Mouse (Mus musculus) intestine, embryonic 16.5 days (tissue): ENCODE measurements around the gene Zfp108. TPM values are rescaled to one million over a fixed set of nuclear protein-coding genes. Genes with fewer than 3 reads are reported as not detected.
"Not testable (repeated sequence)": the region's sequence is repeated elsewhere in the genome, so short reads cannot be mapped to it uniquely, and the experiment has no call there.

ENCODE experiments used
- ATAC-seq: fragments of 200-750 bp; cut with Nextera tagmentation; 2 replicates; pipeline ENCODE4 v1.8.0; 2017; ENCODE audit warnings: moderate TSS enrichment, moderate library complexity
- H3K27ac ChIP-seq: fragments of 300-500 bp; sonication (generic); 2 replicates; pipeline ENCODE4 v1.5.1; 2014; ENCODE audit warnings: mild to moderate bottlenecking, low read length
- H3K27me3 ChIP-seq: fragments of 300-500 bp; sonication (generic); replicated peaks from 2 replicates; pipeline ENCODE4 v1.6.1; 2014; ENCODE audit warnings: low read length, control low read depth, mixed read lengths; ENCODE audit not compliant: control insufficient read depth, insufficient read depth
- H3K36me3 ChIP-seq: fragments of 300-500 bp; sonication (generic); 2 replicates; pipeline ENCODE4 v1.6.1; 2014; ENCODE audit warnings: low read length, control low read depth; ENCODE audit not compliant: control insufficient read depth, insufficient read depth
- H3K4me1 ChIP-seq: fragments of 300-500 bp; sonication (generic); 2 replicates; pipeline ENCODE4 v1.6.1; 2014; ENCODE audit warnings: low read length, control low read depth, mixed read lengths; ENCODE audit not compliant: control insufficient read depth, insufficient read depth
- H3K4me2 ChIP-seq: fragments of 300-500 bp; sonication (generic); 2 replicates; pipeline ENCODE4 v1.6.1; 2014; ENCODE audit warnings: low read depth, low read length, control low read depth
- H3K4me3 ChIP-seq: fragments of 300-500 bp; sonication (generic); 2 replicates; pipeline ENCODE4 v1.5.1; 2014; ENCODE audit warnings: mild to moderate bottlenecking, low read length
- H3K9ac ChIP-seq: fragments of 300-500 bp; sonication (generic); 2 replicates; pipeline ENCODE4 v1.6.1; 2014; ENCODE audit warnings: low read depth, low read length
- H3K9me3 ChIP-seq: fragments of 300-500 bp; sonication (generic); 2 replicates; pipeline ENCODE4 v1.6.1; 2016; ENCODE audit warnings: low read length, control low read depth; ENCODE audit not compliant: control insufficient read depth
- WGBS: fragments of 180-500 bp; shearing (Covaris S2); extraction: QIAGEN DNeasy Blood & Tissue Kit; methylation state at CpG from one replicate; pipeline ENCODE4 v1.1.7; 2014; 5-methylcytosine and 5-hydroxymethylcytosine counted together
- polyA plus RNA-seq: library from polyadenylated mRNA; unstranded; fragments of >200 nt; fragmentation: Nextera tagmentation; extraction: Ambion mirVana; gene quantifications from 2 replicates; pipeline ENCODE4 v1.2.1, GENCODE M21; 2015

Gene Zfp108
- polyA plus RNA-seq, 1 experiment from 2014 or later = 2.4 TPM

DNA sequence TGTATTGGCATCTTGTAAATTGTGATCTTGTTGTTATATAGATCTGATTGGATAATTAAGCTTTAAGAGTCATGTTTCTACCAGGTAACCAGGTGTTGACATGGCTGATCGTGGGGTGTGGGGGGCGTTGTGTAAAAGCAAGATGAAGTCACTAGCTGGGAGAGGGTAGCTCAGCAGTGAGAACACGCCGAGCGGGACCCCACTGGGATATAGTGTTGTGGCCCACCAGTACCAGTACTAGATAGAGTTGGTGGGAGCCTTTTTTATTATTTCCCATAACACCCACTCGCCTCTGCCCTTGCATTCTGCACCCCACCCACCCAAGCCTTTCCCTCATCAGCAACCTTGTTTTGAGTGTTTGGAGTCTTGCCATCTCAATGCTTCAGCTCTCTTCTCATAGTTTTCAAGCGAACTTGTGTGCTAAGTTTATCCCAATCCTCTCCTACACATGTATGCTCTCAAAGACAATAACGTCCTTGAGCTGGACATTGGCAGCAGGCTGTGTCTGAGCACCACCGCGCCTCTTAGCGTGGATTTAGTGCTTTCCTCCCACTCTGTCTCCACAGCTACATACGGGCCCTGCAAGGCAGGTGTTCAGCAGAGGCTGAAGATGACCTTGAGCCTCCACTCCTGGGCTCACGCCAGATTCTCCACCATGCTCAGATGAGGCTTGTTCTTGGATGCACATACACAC, 4.9 kb downstream of the Zfp108 start:
- H3K4me2 ChIP-seq = no peak overlapping the region
- H3K27ac ChIP-seq = no peak overlapping the region
- no peak overlapping the region for H3K4me3 ChIP-seq
- no peak overlapping the region for H3K9ac ChIP-seq
- H3K9me3 ChIP-seq = no peaks in the 10 kb centered on the region
- 88% methylated on average over 13 of the region's 13 CpGs for WGBS
- H3K4me1 ChIP-seq = peaks cover 5% of the 10 kb centered on the region
- 0 out of 2 replicates have a peak, but pooled peaks cover 3% of the 10 kb centered on the region for H3K36me3 ChIP-seq
- ATAC-seq = no peak
- no peaks in the 10 kb centered on the region for H3K27me3 ChIP-seq

DNA sequence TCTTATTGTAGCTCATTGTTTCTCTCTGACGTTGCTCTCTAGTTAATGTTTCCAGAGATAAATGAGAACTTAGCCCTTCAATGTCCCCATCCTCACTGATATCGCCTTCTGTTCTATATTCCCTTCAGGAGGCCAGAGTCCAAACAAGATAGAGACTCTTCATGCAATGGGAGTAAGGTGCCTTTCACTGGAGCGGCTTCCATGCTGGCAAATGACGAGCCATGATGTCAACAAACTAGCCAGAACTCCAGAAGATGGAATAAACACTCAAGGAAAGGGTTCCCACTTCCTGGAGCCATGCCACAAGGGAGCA, 5.4 kb downstream of the Zfp108 start:
- Histone ChIP-seq H3K9ac (no peak overlapping the region), H3K36me3 (0 out of 2 replicates have a peak, but pooled peaks cover 3% of the 10 kb centered on the region), H3K4me2 (no peak overlapping the region), H3K27ac (no peak overlapping the region), H3K9me3 (no peaks in the 10 kb centered on the region), H3K4me1 (peaks cover 4% of the 10 kb centered on the region), H3K4me3 (no peak overlapping the region), H3K27me3 (no peaks in the 10 kb centered on the region)
- ATAC-seq = peak; percentile 59; the same call in 1 of the 2 replicates
- WGBS = 79% methylated on average over 4 of the region's 4 CpGs

DNA sequence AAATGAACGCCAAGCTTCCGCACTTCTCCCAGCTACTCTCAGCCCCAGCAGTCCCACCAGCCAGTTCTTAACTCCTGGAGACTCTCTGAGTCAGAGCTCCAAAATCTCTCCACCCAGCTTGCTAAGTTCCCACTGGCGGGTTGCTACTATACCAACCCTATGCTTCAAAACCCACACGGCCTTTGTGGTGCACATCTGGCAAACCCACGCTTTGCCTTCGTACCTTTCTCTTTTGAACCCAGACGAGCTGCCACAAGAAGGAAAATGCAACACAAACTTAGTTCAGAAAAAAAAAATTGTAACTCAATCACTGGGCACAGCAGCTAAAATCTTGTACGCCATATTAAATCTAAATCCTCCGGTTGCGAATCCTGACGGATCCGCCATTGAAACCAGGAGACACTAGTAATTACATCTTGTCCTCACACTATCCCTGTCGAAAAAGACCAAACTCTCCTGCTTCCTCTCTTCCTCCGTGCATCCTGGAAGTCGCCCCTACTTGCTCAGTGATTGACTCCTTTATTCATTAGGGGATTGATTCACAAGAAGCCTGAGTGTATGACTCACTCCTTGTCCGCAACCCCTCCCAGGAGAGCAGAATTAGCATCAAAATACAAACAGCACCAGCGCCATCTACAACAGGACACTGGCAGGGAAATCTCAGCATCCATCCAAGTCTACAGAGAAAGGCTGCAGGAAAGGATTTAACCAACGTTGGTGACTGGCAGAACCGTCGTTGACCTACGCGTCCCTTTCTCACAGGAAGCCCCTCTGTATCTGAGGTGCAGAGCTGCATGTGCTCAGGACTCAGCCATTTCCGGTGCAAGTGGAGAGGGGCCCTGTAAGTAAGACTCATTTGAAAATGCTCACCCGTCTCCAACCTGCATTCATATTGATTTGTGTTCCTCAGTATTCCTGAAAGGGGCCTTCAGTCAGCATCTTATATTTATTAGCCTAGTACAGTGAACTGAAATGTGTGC, 13.9 kb downstream of the Zfp108 start:
- Histone ChIP-seq H3K27me3 (no peaks in the 10 kb centered on the region), H3K9ac (no peak overlapping the region), H3K9me3 (no peaks in the 10 kb centered on the region), H3K27ac (no peak overlapping the region), H3K4me2 (no peak overlapping the region), H3K4me3 (no peak overlapping the region), H3K36me3 (no peaks in the 10 kb centered on the region), H3K4me1 (peaks cover 4% of the 10 kb centered on the region; the same call in 1 of the 2 replicates)
- 77% methylated on average over 24 of the region's 24 CpGs for WGBS
- no peak for ATAC-seq

DNA sequence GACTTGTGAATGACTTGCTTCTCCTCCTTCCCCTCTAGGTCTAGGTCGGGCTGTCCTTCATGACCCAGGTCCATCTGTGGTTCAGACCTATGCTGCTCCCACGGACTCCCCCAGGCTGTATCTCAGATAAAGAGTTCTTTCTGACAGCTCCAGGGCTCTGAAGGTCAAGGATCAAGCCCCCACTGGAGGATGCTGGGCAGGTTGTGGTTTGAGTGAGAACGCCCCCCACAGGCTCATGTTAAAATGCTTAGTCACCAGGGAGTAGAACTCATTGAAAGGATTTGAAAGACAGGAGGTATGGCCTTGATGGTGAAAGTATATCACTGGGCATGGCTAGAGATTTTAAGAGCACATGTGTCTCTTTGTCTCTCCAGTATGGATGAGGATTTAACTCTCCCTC, 14.7 kb downstream of the Zfp108 start:
- H3K27me3 ChIP-seq = no peaks in the 10 kb centered on the region
- no peak overlapping the region for H3K4me3 ChIP-seq
- no peaks in the 10 kb centered on the region for H3K36me3 ChIP-seq
- H3K9ac ChIP-seq = no peak overlapping the region
- no peak overlapping the region for H3K4me2 ChIP-seq
- no peak for ATAC-seq
- H3K9me3 ChIP-seq = no peaks in the 10 kb centered on the region
- H3K27ac ChIP-seq = no peak overlapping the region
- 81% methylated on average over 3 of the region's 3 CpGs for WGBS
- peaks cover 4% of the 10 kb centered on the region; the same call in 1 of the 2 replicates for H3K4me1 ChIP-seq

DNA sequence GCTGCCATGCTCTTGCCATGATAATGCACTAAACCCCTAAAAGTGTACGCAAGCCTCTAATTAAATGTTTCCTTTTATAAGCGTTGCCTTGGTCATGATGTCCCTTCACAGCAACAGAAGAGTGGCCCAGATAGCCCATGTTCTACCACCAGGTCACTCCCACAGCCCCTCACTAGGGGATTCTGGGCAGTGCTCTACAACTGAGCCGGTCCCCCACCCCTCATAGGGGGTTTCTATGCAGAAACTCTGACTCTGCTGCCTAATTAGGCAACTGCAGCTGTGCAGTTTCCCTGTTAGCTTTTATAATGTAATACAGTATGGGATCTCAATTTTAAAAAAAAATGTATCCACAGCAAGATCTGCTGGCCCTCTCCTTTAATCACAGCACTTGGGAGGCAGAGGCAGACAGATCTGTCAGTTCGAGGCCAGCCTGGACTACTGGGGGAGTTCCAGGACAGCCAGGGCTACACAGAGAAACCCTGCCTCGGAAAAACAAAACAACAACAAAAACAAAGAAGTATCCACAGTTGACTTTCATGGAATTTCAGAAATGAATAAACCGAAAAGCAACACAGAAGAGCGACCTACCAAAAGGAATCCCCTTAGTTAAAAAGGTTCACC, 15.2 kb downstream of the Zfp108 start:
- peak overlapping the region; percentile 87 for H3K4me3 ChIP-seq
- 34% methylated on average over 7 of the region's 7 CpGs for WGBS
- peak overlapping the region; percentile 74 for H3K4me2 ChIP-seq
- H3K4me1 ChIP-seq = peaks cover 4% of the 10 kb centered on the region; the same call in 1 of the 2 replicates
- peaks cover 3% of the 10 kb centered on the region; the same call in 1 of the 2 replicates for H3K36me3 ChIP-seq
- H3K27ac ChIP-seq = no peak overlapping the region
- no peaks in the 10 kb centered on the region for H3K9me3 ChIP-seq
- no peaks in the 10 kb centered on the region for H3K27me3 ChIP-seq
- H3K9ac ChIP-seq = peak overlapping the region; percentile 80
- ATAC-seq = peak; percentile 73

DNA sequence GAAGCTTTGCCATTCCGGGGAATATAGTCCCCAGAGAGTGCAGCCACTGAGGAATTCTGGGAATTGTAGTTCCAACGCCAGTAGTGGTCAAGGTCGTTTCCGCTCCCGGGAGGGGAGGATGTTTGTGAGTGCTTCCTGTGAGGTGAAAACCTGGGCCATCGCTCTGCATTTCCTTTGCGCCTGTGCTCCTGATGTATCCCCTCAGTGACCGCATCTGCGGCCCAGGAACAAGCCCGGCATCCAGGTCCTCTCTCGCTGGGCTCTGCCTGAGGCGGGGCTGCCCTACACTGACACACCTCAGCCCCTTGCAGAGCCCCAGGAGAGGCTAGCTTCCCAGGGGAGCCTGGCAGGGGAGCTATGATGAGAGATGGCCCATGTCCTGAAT, 15.7 kb downstream of the Zfp108 start, which contains the start of gene Zfp93:
TSS of gene Zfp93 (plus strand) at position 133 of the 385 bp plus-strand sequence.
- peak within 1 kb of the TSS; percentile 87 for H3K4me3 ChIP-seq
- H3K4me1 ChIP-seq = peaks cover 4% of the 10 kb centered on the region; the same call in 1 of the 2 replicates
- WGBS = 0% methylated on average over 12 of the region's 12 CpGs
- no peaks in the 10 kb centered on the region for H3K9me3 ChIP-seq
- peak; percentile 98 for ATAC-seq
- H3K4me2 ChIP-seq = peak within 1 kb of the TSS; percentile 74
- H3K27me3 ChIP-seq = no peaks in the 10 kb centered on the region
- peaks cover 5% of the 10 kb centered on the region; the same call in 1 of the 2 replicates for H3K36me3 ChIP-seq
- H3K27ac ChIP-seq = peak within 1 kb of the TSS; percentile 46; the same call in 1 of the 2 replicates
- peak within 1 kb of the TSS; percentile 80 for H3K9ac ChIP-seq

DNA sequence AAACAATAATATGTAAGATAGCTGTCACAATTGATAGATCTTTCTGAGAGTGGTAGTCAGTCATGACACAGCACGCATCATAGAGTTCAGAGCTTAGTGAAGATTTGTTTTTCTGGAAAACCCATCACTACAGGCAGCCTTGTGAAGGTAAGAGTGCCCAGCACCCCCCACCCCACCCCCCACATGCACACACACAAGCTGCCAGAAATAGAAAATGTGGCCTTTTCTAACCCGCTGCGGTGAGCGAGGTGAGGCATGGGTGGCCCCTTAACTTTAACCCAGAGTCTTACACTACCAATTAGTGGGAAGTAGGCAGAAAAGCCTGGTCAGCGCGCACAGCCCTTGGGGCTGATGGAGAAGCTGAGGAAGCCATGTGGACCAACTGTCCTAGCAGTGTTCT, 16.6 kb downstream of the Zfp108 start:
- 90% methylated on average over 6 of the region's 6 CpGs for WGBS
- peaks cover 4% of the 10 kb centered on the region; the same call in 1 of the 2 replicates for H3K4me1 ChIP-seq
- peaks cover 5% of the 10 kb centered on the region; the same call in 1 of the 2 replicates for H3K36me3 ChIP-seq
- H3K27ac ChIP-seq = no peak overlapping the region
- no peak for ATAC-seq
- H3K4me2 ChIP-seq = no peak overlapping the region
- H3K9ac ChIP-seq = no peak overlapping the region
- no peak overlapping the region for H3K4me3 ChIP-seq
- H3K9me3 ChIP-seq = no peaks in the 10 kb centered on the region
- H3K27me3 ChIP-seq = no peaks in the 10 kb centered on the region

DNA sequence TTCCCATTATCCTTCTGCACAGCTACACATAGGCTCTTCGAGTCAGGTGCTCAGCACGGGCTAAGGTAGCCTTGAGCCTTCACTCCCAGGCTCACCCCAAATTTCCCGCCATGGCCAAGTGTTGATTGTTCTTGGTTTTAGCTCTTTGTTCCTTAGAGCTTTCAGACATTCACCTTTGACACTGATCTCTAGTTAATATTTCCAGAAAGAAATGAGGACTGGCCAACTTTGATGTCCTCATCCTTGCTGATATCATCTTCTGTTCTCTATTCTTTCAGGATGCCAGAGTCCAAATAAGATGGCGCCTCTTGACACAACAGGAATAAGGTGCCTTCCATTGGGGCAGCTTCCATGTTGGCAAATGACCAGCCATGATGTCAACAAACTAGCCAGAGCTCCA, 19.9 kb downstream of the Zfp108 start:
- no peak overlapping the region for H3K4me2 ChIP-seq
- no peaks in the 10 kb centered on the region for H3K9me3 ChIP-seq
- H3K27me3 ChIP-seq = no peaks in the 10 kb centered on the region
- H3K27ac ChIP-seq = no peak overlapping the region
- no peak overlapping the region for H3K9ac ChIP-seq
- WGBS = 94% methylated on average over 4 of the region's 4 CpGs
- ATAC-seq = no peak
- H3K4me3 ChIP-seq = no peak overlapping the region
- H3K36me3 ChIP-seq = peaks cover 5% of the 10 kb centered on the region; the same call in 1 of the 2 replicates
- H3K4me1 ChIP-seq = peaks cover 4% of the 10 kb centered on the region; the same call in 1 of the 2 replicates

DNA sequence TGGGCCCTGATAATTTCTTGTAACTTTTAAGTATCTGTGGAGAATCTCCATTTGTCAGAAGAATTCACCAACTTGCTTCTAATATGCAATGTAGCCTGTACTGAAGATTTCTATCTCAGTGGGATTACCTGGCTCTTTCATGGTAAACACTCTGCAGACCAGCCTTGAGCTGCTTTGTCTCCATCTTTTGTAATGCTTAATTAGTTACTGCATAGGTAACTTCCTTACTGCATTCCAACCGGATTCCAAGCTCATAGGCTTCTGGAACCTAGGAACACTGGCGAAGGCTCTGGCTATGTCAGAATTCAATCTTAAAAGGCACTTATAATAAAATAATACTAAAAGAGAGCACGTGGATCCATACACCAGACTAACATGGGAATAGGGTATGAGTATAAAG, 24.2 kb downstream of the Zfp108 start:
- WGBS = 88% methylated on average over 3 of the region's 3 CpGs
- not testable (repeated sequence) for H3K9ac ChIP-seq, H3K4me1 ChIP-seq, H3K4me2 ChIP-seq, H3K9me3 ChIP-seq, ATAC-seq, H3K4me3 ChIP-seq, H3K36me3 ChIP-seq, H3K27me3 ChIP-seq, H3K27ac ChIP-seq
